Mouse (Mus musculus) lung, adult 2 months (tissue): ENCODE measurements around the gene Tle6.

ENCODE experiments used
- CTCF ChIP-seq: fragments of 200-500 bp; IDR thresholded peaks from 2 replicates; pipeline ENCODE4 v1.5.1; 2011; ENCODE audit warnings: mild to moderate bottlenecking, low read length, control low read depth; ENCODE audit not compliant: insufficient read depth
- POLR2A ChIP-seq: fragments of 200-500 bp; IDR thresholded peaks from 2 replicates; pipeline ENCODE4 v1.6.1; 2011; ENCODE audit warnings: low read depth, mild to moderate bottlenecking, control low read depth, low read length, borderline replicate concordance; ENCODE audit errors: extremely low read depth

DNA sequence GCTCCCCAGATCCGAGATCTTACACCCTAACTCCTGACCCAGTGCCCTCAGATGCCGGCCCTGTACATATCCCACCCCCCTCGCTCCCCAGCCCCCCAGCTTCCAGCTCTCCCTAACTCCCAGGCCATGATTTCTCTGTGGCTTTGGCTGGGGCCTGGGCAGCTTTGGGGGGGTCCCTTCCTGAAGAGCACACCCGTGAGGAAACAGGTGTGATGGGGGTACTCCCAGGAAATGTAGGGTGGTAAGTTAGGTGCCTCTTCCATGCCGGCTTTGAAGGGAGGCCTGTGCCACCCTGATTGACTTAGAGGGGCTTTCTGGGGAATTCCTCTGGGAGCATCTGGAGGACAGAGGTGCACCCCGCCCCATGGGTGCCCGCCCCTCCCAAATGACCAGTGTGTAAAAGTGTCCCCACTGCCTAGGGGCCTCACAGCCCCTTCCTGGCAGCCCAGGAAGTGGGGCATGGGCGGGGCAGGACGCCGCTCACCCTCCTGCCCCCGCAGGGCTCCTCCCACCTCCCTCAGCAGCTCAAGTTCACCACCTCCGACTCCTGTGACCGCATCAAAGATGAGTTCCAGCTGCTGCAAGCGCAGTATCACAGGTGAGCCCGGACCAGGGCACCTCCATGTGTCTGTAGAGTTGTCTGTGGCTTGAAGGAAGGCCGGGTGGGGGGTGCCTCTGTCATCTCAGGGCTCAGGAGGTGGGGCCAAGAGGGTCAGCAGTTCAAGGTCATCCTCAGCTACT, 40.0 kb downstream of the Tle6 start:
- TF ChIP-seq POLR2A (no peak), CTCF (no peak)
